Mouse (Mus musculus): ENCODE results near the gene Nudcd3.

DNA sequence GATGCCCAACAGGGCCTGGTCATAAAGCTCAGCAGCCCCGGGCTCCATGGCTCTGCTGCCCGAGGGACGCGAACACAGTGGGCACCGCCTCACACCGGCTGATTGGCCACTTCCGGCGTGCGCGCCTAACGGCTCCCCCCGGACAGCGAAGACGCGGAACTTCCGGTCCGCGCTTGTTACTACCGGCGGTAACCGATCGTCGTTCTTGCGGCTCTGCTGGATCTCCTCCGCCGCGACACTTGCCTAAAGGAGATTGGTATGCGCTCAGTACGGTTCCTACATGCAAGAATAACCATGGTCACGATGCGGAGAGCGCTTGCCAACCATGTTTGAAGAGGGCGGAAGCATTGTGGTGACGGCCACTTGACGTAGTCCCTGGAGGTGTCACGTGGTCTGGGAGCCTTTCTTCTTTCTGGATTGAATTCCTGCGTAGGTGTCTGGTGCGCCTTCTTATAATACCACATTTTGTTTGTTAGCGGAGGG, at the start of gene Nudcd3:
- TF ChIP-seq CTCF (IDR thresholded peaks at IDR 0.05; ENCODE audit: extremely low read depth, insufficient read depth, insufficient read length, insufficient replicate concordance) (no peak), POLR2A (IDR thresholded peaks at IDR 0.05; ENCODE audit: low read depth, low read length) (peak; percentile 40)
